Comparison of ENCODE assay signal across 8 mouse cellular contexts in the genomic region with DNA sequence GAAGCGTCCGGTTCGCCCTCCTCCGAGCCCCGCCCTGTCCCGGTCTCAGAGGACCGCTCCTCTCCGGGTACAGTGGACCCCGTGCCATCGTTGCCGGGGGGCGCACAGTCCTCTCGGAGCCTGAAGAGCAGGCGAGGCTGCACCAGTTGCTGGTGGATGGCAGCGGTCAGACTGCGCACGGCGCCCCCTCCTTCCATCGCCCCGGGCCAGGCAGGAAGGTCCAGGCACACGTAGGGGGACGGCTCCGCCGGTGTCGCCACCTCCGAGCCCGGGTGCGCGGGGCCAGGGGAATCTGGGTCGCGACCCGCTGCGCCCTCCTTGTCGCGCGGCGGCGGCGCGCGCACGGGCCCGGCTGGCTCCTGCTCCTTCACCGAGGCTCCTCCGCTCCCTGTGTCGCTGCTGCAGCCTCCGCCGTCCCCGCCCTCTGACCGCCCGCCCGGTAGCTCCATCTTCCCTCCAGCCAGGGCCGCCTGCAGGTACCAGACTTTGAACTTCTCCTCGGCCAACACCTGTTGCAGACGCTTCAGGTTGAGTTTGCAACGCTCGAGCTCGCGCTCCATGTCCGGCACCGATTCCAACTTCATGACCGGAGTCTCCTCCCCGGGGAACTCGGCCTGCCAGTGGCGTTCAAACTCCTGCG. TPM values are rescaled to one million over a fixed set of nuclear protein-coding genes. Genes with fewer than 3 reads are reported as not detected.
DNase-seq lines count a peak whose midpoint lies in the region; ATAC-seq lines count a peak whose summit lies in the region.

No protein-coding gene starts in this region.

- 0 out of 2 replicates have a peak, but pooled peaks have one; percentile 41 for ATAC-seq in limb, embryonic 11.5 days (ENCODE audit: insufficient number of reproducible peaks, low FRiP score, low TSS enrichment, low read depth)
- peak; percentile 73 for ATAC-seq in midbrain, embryonic 15.5 days (replicated peaks)

- no peaks in the 10 kb centered on the region for H3K36me3 ChIP-seq in embryonic facial prominence, embryonic 10.5 days (replicated peaks)
- H3K36me3 ChIP-seq in limb, embryonic 11.5 days (ENCODE audit: control insufficient read depth, insufficient read depth, low read length), result no peaks in the 10 kb centered on the region
- H3K36me3 ChIP-seq in midbrain, embryonic 15.5 days (replicated peaks), result no peaks in the 10 kb centered on the region

- WGBS in embryonic facial prominence, embryonic 10.5 days, result under 1% methylated on average over 66 of the region's 66 CpGs
- under 1% methylated on average over 64 of the region's 66 CpGs for WGBS in limb, embryonic 11.5 days
- WGBS in midbrain, embryonic 15.5 days, result under 1% methylated on average over 66 of the region's 66 CpGs

- H3K4me1 ChIP-seq in embryonic facial prominence, embryonic 10.5 days, result peaks cover 34% of the 10 kb centered on the region
- peaks cover 5% of the 10 kb centered on the region; the same call in 1 of the 2 replicates for H3K4me1 ChIP-seq in limb, embryonic 11.5 days (ENCODE audit: control insufficient read depth, insufficient read depth, low read length)
- H3K4me1 ChIP-seq in midbrain, embryonic 15.5 days, result peaks cover 23% of the 10 kb centered on the region

- H3K4me3 ChIP-seq in embryonic facial prominence, embryonic 10.5 days, result peak overlapping the region; percentile 86
- H3K4me3 ChIP-seq in limb, embryonic 11.5 days (ENCODE audit: low read depth, low read length), result peak overlapping the region; percentile 74
- H3K4me3 ChIP-seq in midbrain, embryonic 15.5 days, result peak overlapping the region; percentile 57

- DNase-seq in cerebellum, adult 18-20 months, result peak; percentile 15
- no peak for DNase-seq in cerebellum, adult 11-12 months
- peak; percentile 70 for DNase-seq in A20 (ENCODE audit: low read depth, low spot score)
- DNase-seq in embryonic facial prominence, embryonic 10.5 days (ENCODE audit: low spot score), result peak; percentile 65
- DNase-seq in heart, postnatal 4 days, result peak; percentile 32
- DNase-seq in limb, embryonic 11.5 days (ENCODE audit: low spot score), result peak; percentile 67
- DNase-seq in thymus, postnatal 4 days, result peak; percentile 52

- H3K4me2 ChIP-seq in limb, embryonic 11.5 days (ENCODE audit: low read depth, severe bottlenecking), result peak overlapping the region; percentile 99
- H3K4me2 ChIP-seq in midbrain, embryonic 15.5 days, result peak overlapping the region; percentile 100

- H3K9ac ChIP-seq in limb, embryonic 11.5 days (ENCODE audit: low read length), result peak overlapping the region; percentile 77
- H3K9ac ChIP-seq in midbrain, embryonic 15.5 days, result peak overlapping the region; percentile 40

- peak overlapping the region; percentile 89 for H3K27ac ChIP-seq in embryonic facial prominence, embryonic 10.5 days (replicated peaks)
- H3K27ac ChIP-seq in limb, embryonic 11.5 days (replicated peaks; ENCODE audit: low read depth, low read length), result no peak overlapping the region
- no peak overlapping the region for H3K27ac ChIP-seq in midbrain, embryonic 15.5 days

- no peaks in the 10 kb centered on the region for H3K9me3 ChIP-seq in embryonic facial prominence, embryonic 10.5 days
- H3K9me3 ChIP-seq in limb, embryonic 11.5 days (ENCODE audit: control insufficient read depth, low read length), result no peaks in the 10 kb centered on the region
- no peaks in the 10 kb centered on the region for H3K9me3 ChIP-seq in midbrain, embryonic 15.5 days

- peaks cover 58% of the 10 kb centered on the region for H3K27me3 ChIP-seq in embryonic facial prominence, embryonic 10.5 days (replicated peaks; ENCODE audit: low read depth, poor library complexity, severe bottlenecking)
- peaks cover 3% of the 10 kb centered on the region; the same call in 1 of the 2 replicates for H3K27me3 ChIP-seq in limb, embryonic 11.5 days (ENCODE audit: control insufficient read depth, insufficient read depth, low read length)
- peaks cover 20% of the 10 kb centered on the region for H3K27me3 ChIP-seq in midbrain, embryonic 15.5 days (replicated peaks)

RNA-seq across cellular contexts. Expression of gene Abr, which starts 0.6 kb away (rescaled TPM):
- 29.6 and 34.6 TPM in 2 replicates for polyA plus RNA-seq in embryonic facial prominence, embryonic 10.5 days (2016; fragmentation: Nextera tagmentation; extraction: Ambion mirVana)
- total RNA-seq in heart, postnatal 4 days (2021), result 10 to 100 TPM; 40.6 to 41.5 TPM
- 45.2 and 50.1 TPM in 2 replicates for polyA plus RNA-seq in limb, embryonic 11.5 days (2014; fragmentation: Nextera tagmentation; extraction: Ambion mirVana)
- polyA plus RNA-seq in midbrain, embryonic 15.5 days (2015; fragmentation: Nextera tagmentation; extraction: Ambion mirVana), result 127 and 128 TPM in 2 replicates

RNA-seq across cellular contexts. Expression of gene Bhlha9, which starts 49.6 kb away (rescaled TPM):
- not detected in 2 replicates for polyA plus RNA-seq in embryonic facial prominence, embryonic 10.5 days (2016; fragmentation: Nextera tagmentation; extraction: Ambion mirVana)
- not detected for total RNA-seq in heart, postnatal 4 days (2021)
- polyA plus RNA-seq in limb, embryonic 11.5 days (2014; fragmentation: Nextera tagmentation; extraction: Ambion mirVana), result 13.8 and 16.2 TPM in 2 replicates
- polyA plus RNA-seq in midbrain, embryonic 15.5 days (2015; fragmentation: Nextera tagmentation; extraction: Ambion mirVana), result 0.92 and 1.1 TPM in 2 replicates

RNA-seq across cellular contexts. Expression of gene Trarg1, which starts 56.9 kb away (rescaled TPM):
- polyA plus RNA-seq in embryonic facial prominence, embryonic 10.5 days (2016; fragmentation: Nextera tagmentation; extraction: Ambion mirVana), result 0.05 and 0.18 TPM in 2 replicates
- 1 to 10 TPM; 1.5 to 1.7 TPM for total RNA-seq in heart, postnatal 4 days (2021)
- 0.08 and 0.20 TPM in 2 replicates for polyA plus RNA-seq in limb, embryonic 11.5 days (2014; fragmentation: Nextera tagmentation; extraction: Ambion mirVana)
- 0.10 and 0.13 TPM in 2 replicates for polyA plus RNA-seq in midbrain, embryonic 15.5 days (2015; fragmentation: Nextera tagmentation; extraction: Ambion mirVana)
